Mouse (Mus musculus) CD4-positive naive resting alpha-beta T cell, adult 76 days (primary cell): ENCODE measurements around the gene Tyr. TPM values are rescaled to one million over a fixed set of nuclear protein-coding genes. Genes with fewer than 3 reads are reported as not detected.

Experiments
- total RNA-seq: library from RNA; stranded (reverse); gene quantifications from one replicate; pipeline ENCODE4 v1.2.4, GENCODE M21; 2023

Tyr gene
- not detected for total RNA-seq

DNA sequence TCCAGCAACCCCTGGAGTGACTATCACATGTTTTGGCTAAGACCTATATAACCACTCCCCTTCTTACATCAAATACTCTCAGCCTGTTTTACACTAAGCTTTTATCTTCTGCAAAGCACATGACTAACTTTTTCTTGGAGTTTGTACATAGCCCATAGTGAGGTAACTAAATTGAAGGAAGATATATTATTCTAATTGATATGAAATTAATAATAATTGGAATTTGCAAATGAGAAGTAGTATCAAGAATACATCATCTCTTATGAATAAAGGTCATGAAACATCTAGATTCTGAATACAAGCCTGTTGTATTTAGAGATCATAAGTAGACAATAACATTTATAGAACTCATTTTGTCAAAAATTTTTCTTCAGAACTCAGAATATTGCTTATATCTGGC, at the start of gene Tyr:
Tyr (minus strand) TSS at position 101 of the 400 bp plus-strand sequence.

Other genes starting within 250 kb of the Tyr start
- not detected for gene Nox4, start 247.4 kb downstream of the Tyr start, total RNA-seq
- not detected for gene Grm5, start 90.7 kb upstream of the Tyr start, total RNA-seq